Mouse (Mus musculus) lung, embryonic 16.5 days (tissue): ENCODE data around the gene Neo1. TPM values are rescaled to one million over a fixed set of nuclear protein-coding genes. Genes with fewer than 3 reads are reported as not detected.
A peak's percentile ranks its signal among the peaks of the same experiment; 100 is the strongest.
"Not testable (repeated sequence)": the region's sequence is repeated elsewhere in the genome, so short reads cannot be mapped to it uniquely, and the experiment has no call there.

Source experiments
- ATAC-seq: fragments of 200-750 bp; cut with Nextera tagmentation; 2 replicates; pipeline ENCODE4 v1.8.0; 2017; ENCODE audit warnings: low read depth, mild to moderate bottlenecking, moderate library complexity
- H3K27ac ChIP-seq: fragments of 300-500 bp; sonication (generic); 2 replicates; pipeline ENCODE4 v1.5.1; 2014; ENCODE audit warnings: mild to moderate bottlenecking, control low read depth, low read length
- H3K27me3 ChIP-seq: fragments of 300-500 bp; sonication (generic); 2 replicates; pipeline ENCODE4 v1.6.1; 2014; ENCODE audit warnings: low read depth, low read length, mixed read lengths; ENCODE audit not compliant: control insufficient read depth, insufficient read depth
- H3K36me3 ChIP-seq: fragments of 300-500 bp; sonication (generic); 2 replicates; pipeline ENCODE4 v1.6.1; 2014; ENCODE audit warnings: low read length; ENCODE audit not compliant: control insufficient read depth, insufficient read depth
- H3K4me1 ChIP-seq: fragments of 300-500 bp; sonication (generic); replicated peaks from 2 replicates; pipeline ENCODE4 v1.6.1; 2014; ENCODE audit warnings: low read length, mixed read lengths; ENCODE audit not compliant: control insufficient read depth, insufficient read depth
- H3K4me2 ChIP-seq: fragments of 300-500 bp; sonication (generic); 2 replicates; pipeline ENCODE4 v1.6.1; 2014; ENCODE audit warnings: low read depth, low read length, control low read depth
- H3K4me3 ChIP-seq: fragments of 300-500 bp; sonication (generic); 2 replicates; pipeline ENCODE4 v1.5.1; 2014; ENCODE audit warnings: mild to moderate bottlenecking, low read length, control low read depth
- H3K9ac ChIP-seq: fragments of 300-500 bp; sonication (generic); 2 replicates; pipeline ENCODE4 v1.6.1; 2014; ENCODE audit warnings: low read length, control low read depth
- H3K9me3 ChIP-seq: fragments of 300-500 bp; sonication (generic); 2 replicates; pipeline ENCODE4 v1.6.1; 2016; ENCODE audit warnings: low read length; ENCODE audit not compliant: control insufficient read depth
- WGBS: fragments of 180-500 bp; shearing (Covaris S2); extraction: QIAGEN DNeasy Blood & Tissue Kit; methylation state at CpG from one replicate; pipeline ENCODE4 v1.1.7; 2014; 5-methylcytosine and 5-hydroxymethylcytosine counted together
- polyA plus RNA-seq: library from polyadenylated mRNA; unstranded; fragments of >200 nt; fragmentation: Nextera tagmentation; extraction: Ambion mirVana; gene quantifications from 2 replicates; pipeline ENCODE4 v1.2.1, GENCODE M21; 2015

Neo1 gene
- polyA plus RNA-seq, 1 experiment from 2014 or later, result 38.9 TPM

- 24% methylated on average over 4 of the region's 4 CpGs for WGBS
- peak; percentile 92 for ATAC-seq
These were observed 11.9 kb downstream of the Neo1 start for GRCm38 (mm10) chr9:59024245-59024844.

GRCm38 (mm10) chr9:59016060-59016719 lies 20.1 kb downstream of the Neo1 start:
- no peak overlapping the region for H3K4me3 ChIP-seq
- no peak overlapping the region for H3K9ac ChIP-seq
- no peaks in the 10 kb centered on the region for H3K9me3 ChIP-seq
- H3K27ac ChIP-seq, result no peak overlapping the region
- 60% methylated on average over 3 of the region's 3 CpGs for WGBS
- no peak overlapping the region for H3K4me2 ChIP-seq
- peak; percentile 84 for ATAC-seq
- H3K4me1 ChIP-seq, result peaks cover 13% of the 10 kb centered on the region
- H3K27me3 ChIP-seq, result no peaks in the 10 kb centered on the region
- H3K36me3 ChIP-seq, result no peaks in the 10 kb centered on the region

More at GRCm38 (mm10) chr9:59024245-59024844, 11.9 kb downstream of the Neo1 start:
- no peaks in the 10 kb centered on the region; the same call in none of the 2 replicates for H3K9me3 ChIP-seq
- 0 out of 2 replicates have a peak, but pooled peaks cover 2% of the 10 kb centered on the region for H3K36me3 ChIP-seq
- H3K4me1 ChIP-seq, result peaks cover 2% of the 10 kb centered on the region; the same call in 1 of the 2 replicates
- H3K27me3 ChIP-seq, result no peaks in the 10 kb centered on the region; the same call in 1 of the 2 replicates
- peak overlapping the region; percentile 25; the same call in 1 of the 2 replicates for H3K27ac ChIP-seq
- no peak overlapping the region for H3K9ac ChIP-seq
- no peak overlapping the region for H3K4me3 ChIP-seq
- no peak overlapping the region for H3K4me2 ChIP-seq

- 0 out of 2 replicates have a peak overlapping the region, but pooled peaks have one; percentile 2 for H3K27ac ChIP-seq
- H3K4me1 ChIP-seq, result peaks cover 13% of the 10 kb centered on the region
- H3K36me3 ChIP-seq, result no peaks in the 10 kb centered on the region
- H3K4me3 ChIP-seq, result no peak overlapping the region
- no peak overlapping the region for H3K9ac ChIP-seq
- ATAC-seq, result peak; percentile 44
- WGBS, result 2% methylated on average over 2 of the region's 2 CpGs
- no peak overlapping the region for H3K4me2 ChIP-seq
- no peaks in the 10 kb centered on the region for H3K27me3 ChIP-seq
- H3K9me3 ChIP-seq, result no peaks in the 10 kb centered on the region
These were observed 22.9 kb downstream of the Neo1 start for GRCm38 (mm10) chr9:59013365-59013764.

GRCm38 (mm10) chr9:58989255-58989928 lies 46.8 kb downstream of the Neo1 start:
- ATAC-seq, result no peak
- H3K36me3 ChIP-seq, result peaks cover 9% of the 10 kb centered on the region; the same call in 1 of the 2 replicates
- no peak overlapping the region for H3K4me3 ChIP-seq
- no peaks in the 10 kb centered on the region for H3K9me3 ChIP-seq
- H3K4me2 ChIP-seq, result no peak overlapping the region
- WGBS, result 59% methylated on average over 5 of the region's 5 CpGs
- no peak overlapping the region for H3K27ac ChIP-seq
- no peaks in the 10 kb centered on the region for H3K4me1 ChIP-seq
- no peak overlapping the region for H3K9ac ChIP-seq
- H3K27me3 ChIP-seq, result no peaks in the 10 kb centered on the region

- Histone ChIP-seq H3K4me1 (no peaks in the 10 kb centered on the region), H3K36me3 (peaks cover under 1% of the 10 kb centered on the region; the same call in 1 of the 2 replicates), H3K9me3 (no peaks in the 10 kb centered on the region), H3K27me3 (no peaks in the 10 kb centered on the region), H3K4me3 (no peak overlapping the region), H3K27ac (no peak overlapping the region), H3K9ac (no peak overlapping the region), H3K4me2 (no peak overlapping the region)
- 75% methylated on average over 15 of the region's 15 CpGs for WGBS
- ATAC-seq, result no peak
These were observed 57.2 kb downstream of the Neo1 start for GRCm38 (mm10) chr9:58979034-58979433.

- not testable (repeated sequence) for H3K27ac ChIP-seq, H3K4me2 ChIP-seq, H3K4me3 ChIP-seq, H3K9ac ChIP-seq, ATAC-seq, H3K36me3 ChIP-seq, H3K9me3 ChIP-seq, H3K4me1 ChIP-seq, H3K27me3 ChIP-seq
- 72% methylated on average over 2 of the region's 2 CpGs for WGBS
These were observed 65.1 kb downstream of the Neo1 start for GRCm38 (mm10) chr9:58971154-58971553.

GRCm38 (mm10) chr9:58967371-58967770 lies 68.9 kb downstream of the Neo1 start:
- Histone ChIP-seq H3K27me3 (no peaks in the 10 kb centered on the region), H3K9me3 (no peaks in the 10 kb centered on the region), H3K4me1 (no peaks in the 10 kb centered on the region), H3K27ac (no peak overlapping the region), H3K4me2 (no peak overlapping the region), H3K4me3 (no peak overlapping the region), H3K36me3 (no peaks in the 10 kb centered on the region), H3K9ac (no peak overlapping the region)
- ATAC-seq, result no peak
- 47% methylated on average over 2 of the region's 2 CpGs for WGBS

GRCm38 (mm10) chr9:58955507-58955906 lies 80.7 kb downstream of the Neo1 start:
- Histone ChIP-seq H3K27me3 (no peaks in the 10 kb centered on the region), H3K9ac (no peak overlapping the region), H3K4me1 (no peaks in the 10 kb centered on the region), H3K9me3 (no peaks in the 10 kb centered on the region), H3K4me3 (no peak overlapping the region), H3K27ac (no peak overlapping the region), H3K36me3 (peaks cover 3% of the 10 kb centered on the region), H3K4me2 (no peak overlapping the region)
- no peak for ATAC-seq
- WGBS, result 53% methylated on average over 3 of the region's 3 CpGs

GRCm38 (mm10) chr9:58945910-58946309 lies 90.3 kb downstream of the Neo1 start:
- H3K36me3 ChIP-seq, H3K9me3 ChIP-seq, H3K27me3 ChIP-seq, H3K4me3 ChIP-seq, ATAC-seq, H3K4me2 ChIP-seq, H3K27ac ChIP-seq, H3K4me1 ChIP-seq, H3K9ac ChIP-seq: not testable (repeated sequence)
- WGBS, result 95% methylated on average over 1 of the region's 1 CpGs
